ENCODE assay signal across 9 mouse cellular contexts in the genomic region with DNA sequence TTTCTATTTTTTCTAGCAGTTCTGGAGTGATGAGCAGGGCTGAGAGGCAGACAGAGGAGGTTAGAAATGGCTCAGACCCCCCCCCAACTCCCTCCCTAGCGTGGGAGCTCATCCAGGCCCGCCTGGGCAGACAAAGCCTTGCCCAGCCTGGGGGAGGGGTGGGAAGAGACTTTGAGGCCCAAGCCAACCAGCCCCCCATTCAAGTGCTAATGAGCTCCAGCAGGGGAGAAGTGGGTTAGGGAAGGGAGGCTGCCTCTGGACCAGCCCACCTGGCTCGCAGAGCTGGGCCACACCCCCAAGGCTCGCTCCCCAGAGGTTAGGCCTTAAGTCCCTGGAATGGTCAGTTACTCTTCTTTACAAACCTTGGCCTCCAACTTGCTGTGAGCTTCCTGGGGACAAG. TPM values are rescaled to one million over a fixed set of nuclear protein-coding genes. Genes with fewer than 3 reads are reported as not detected.
A peak's percentile ranks its signal among the peaks of the same experiment; 100 is the strongest.
DNase-seq lines count a peak whose midpoint lies in the region; ATAC-seq and TF ChIP-seq lines count a peak whose summit lies in the region.
"Had no signal": no experiment of that assay in that cellular context is flagged by ENCODE, and none has a peak within 500 bp of the region (broad histone marks: within the 10 kb centered on the region; RNA-seq: fewer than 3 reads in every experiment).

No protein-coding gene starts in this region.

- H3K4me1 ChIP-seq in heart, adult 2 months (ENCODE audit: control insufficient read depth, insufficient read depth, low read length): peaks cover 39% of the 10 kb centered on the region
- peaks cover 95% of the 10 kb centered on the region for H3K4me1 ChIP-seq in hindbrain, embryonic 15.5 days (replicated peaks)
- peaks cover 76% of the 10 kb centered on the region for H3K4me1 ChIP-seq in midbrain, embryonic 11.5 days (ENCODE audit: control insufficient read depth, insufficient read depth, low read length)

- H3K36me3 ChIP-seq in heart, adult 2 months (ENCODE audit: control insufficient read depth, insufficient read depth, low read length): peaks cover 6% of the 10 kb centered on the region; the same call in 1 of the 2 replicates
- H3K36me3 ChIP-seq in hindbrain, embryonic 15.5 days: no peaks in the 10 kb centered on the region
- H3K36me3 ChIP-seq in midbrain, embryonic 11.5 days (ENCODE audit: control insufficient read depth, insufficient read depth, low read length): no peaks in the 10 kb centered on the region; the same call in 1 of the 2 replicates

- no peak for TF ChIP-seq CTCF in heart, adult 2 months (IDR thresholded peaks at IDR 0.05)

- 27% methylated on average over 4 of the region's 4 CpGs for WGBS in heart, adult 2 months
- WGBS in hindbrain, embryonic 15.5 days: 2% methylated on average over 4 of the region's 4 CpGs
- 1% methylated on average over 4 of the region's 4 CpGs for WGBS in midbrain, embryonic 11.5 days

- intact Hi-C loops in heart, adult 2 months (cut with DNase I): loop anchor here (5.0 kb wide), 1 partner anchor 63 kb away; the partner anchor contains the start of gene Hyal2

- no peaks in the 10 kb centered on the region for H3K9me3 ChIP-seq in hindbrain, embryonic 15.5 days
- no peaks in the 10 kb centered on the region for H3K9me3 ChIP-seq in midbrain, embryonic 11.5 days (ENCODE audit: control insufficient read depth, low read length)

- TF ChIP-seq POLR2A in heart, adult 2 months (IDR thresholded peaks at IDR 0.05; ENCODE audit: insufficient read depth, low read depth, low read length): no peak

- no peaks in the 10 kb centered on the region for H3K27me3 ChIP-seq in heart, adult 2 months (ENCODE audit: control insufficient read depth, insufficient read depth, low read length)
- no peaks in the 10 kb centered on the region for H3K27me3 ChIP-seq in hindbrain, embryonic 15.5 days
- no peaks in the 10 kb centered on the region for H3K27me3 ChIP-seq in midbrain, embryonic 11.5 days (ENCODE audit: control insufficient read depth, insufficient read depth, low read length)
- H3K27me3 ChIP-seq: Patski had no signal

- no peak overlapping the region; the same call in 1 of the 2 replicates for H3K4me3 ChIP-seq in heart, adult 2 months
- H3K4me3 ChIP-seq in hindbrain, embryonic 15.5 days: peak overlapping the region; percentile 12; the same call in 1 of the 2 replicates
- peak overlapping the region; percentile 28 for H3K4me3 ChIP-seq in midbrain, embryonic 11.5 days (ENCODE audit: low read depth, low read length)

- peak overlapping the region; percentile 70 for H3K4me2 ChIP-seq in hindbrain, embryonic 15.5 days
- peak overlapping the region; percentile 97 for H3K4me2 ChIP-seq in midbrain, embryonic 11.5 days

- peak overlapping the region; percentile 97 for H3K27ac ChIP-seq in heart, adult 2 months
- H3K27ac ChIP-seq in hindbrain, embryonic 15.5 days (replicated peaks): peak overlapping the region; percentile 89
- H3K27ac ChIP-seq in midbrain, embryonic 11.5 days (ENCODE audit: low read depth, low read length): peak overlapping the region; percentile 100

- no peak for TF ChIP-seq EP300 in heart, adult 2 months (IDR thresholded peaks at IDR 0.05; ENCODE audit: insufficient read depth, low read depth, low read length)

- peak; percentile 29 for ATAC-seq in hindbrain, embryonic 15.5 days (ENCODE audit: low FRiP score, low read depth)
- ATAC-seq in midbrain, embryonic 11.5 days (ENCODE audit: low FRiP score): peak; percentile 61
- ATAC-seq: Patski had no signal

- peak in 1 of 2 experiments; percentile 57 for DNase-seq in heart, adult 2 months
- DNase-seq in heart, adult 9 months (ENCODE audit: low spot score in 2 of 2): no peak
- peak; percentile 50 for DNase-seq in 3134 (ENCODE audit: extremely low read depth, insufficient read length, low spot score)
- DNase-seq in embryo, embryonic 10.5 days (ENCODE audit: low spot score): peak; percentile 88
- DNase-seq in midbrain, embryonic 11.5 days (ENCODE audit: low spot score, missing footprints): peak; percentile 98
- no peak for DNase-seq in adrenal gland, adult 18-20 months (ENCODE audit: low spot score in 2 of 2)
- DNase-seq in urinary bladder, adult 2 months (ENCODE audit: low spot score): no peak

- peaks cover 8% of the 10 kb centered on the region for H3K79me2 ChIP-seq in heart, adult 2 months (replicated peaks; ENCODE audit: control insufficient read depth, insufficient read depth, low read length)

- no peak overlapping the region for H3K9ac ChIP-seq in heart, adult 2 months (ENCODE audit: low read depth, low read length)
- peak overlapping the region; percentile 23 for H3K9ac ChIP-seq in hindbrain, embryonic 15.5 days
- peak overlapping the region; percentile 85 for H3K9ac ChIP-seq in midbrain, embryonic 11.5 days (ENCODE audit: low read length)

RNA-seq across cellular contexts. Expression of gene Gnai2, which starts 4.6 kb away (rescaled TPM):
- 100 to 1,000 TPM; 243 to 250 TPM for total RNA-seq in heart, adult 2 months (2021)
- polyA plus RNA-seq in heart, adult 2 months (2012; rRNA removed): 311 and 386 TPM in 2 replicates
- polyA plus RNA-seq in hindbrain, embryonic 15.5 days (2015; fragmentation: Nextera tagmentation; extraction: Ambion mirVana): 332 and 343 TPM in 2 replicates
- 578 and 581 TPM in 2 replicates for polyA plus RNA-seq in midbrain, embryonic 11.5 days (2014; fragmentation: Nextera tagmentation; extraction: Ambion mirVana)
- 100 to 1,000 TPM; 238 to 263 TPM for total RNA-seq in adrenal gland, adult 18-20 months (2021)
- 449 and 465 TPM in 2 replicates for polyA plus RNA-seq in urinary bladder, adult 2 months (2012; rRNA removed)

RNA-seq across cellular contexts. Expression of gene Sema3b, which starts 21.5 kb away (rescaled TPM):
- 10 to 100 TPM; 19.9 to 24.2 TPM for total RNA-seq in heart, adult 2 months (2021)
- polyA plus RNA-seq in heart, adult 2 months (2012; rRNA removed): 33.7 and 39.1 TPM in 2 replicates
- polyA plus RNA-seq in hindbrain, embryonic 15.5 days (2015; fragmentation: Nextera tagmentation; extraction: Ambion mirVana): 4.6 and 5.1 TPM in 2 replicates
- 1.3 and 2.1 TPM in 2 replicates for polyA plus RNA-seq in midbrain, embryonic 11.5 days (2014; fragmentation: Nextera tagmentation; extraction: Ambion mirVana)
- total RNA-seq in adrenal gland, adult 18-20 months (2021): 1 to 10 TPM; 5.1 to 6.3 TPM
- polyA plus RNA-seq in urinary bladder, adult 2 months (2012; rRNA removed): 57.1 and 71.0 TPM in 2 replicates

RNA-seq across cellular contexts. Expression of gene Slc38a3, which starts 38.8 kb away (rescaled TPM):
- 10 to 100 TPM; 71.5 to 88.3 TPM for total RNA-seq in heart, adult 2 months (2021)
- polyA plus RNA-seq in heart, adult 2 months (2012; rRNA removed): 162 and 314 TPM in 2 replicates
- 41.4 and 43.3 TPM in 2 replicates for polyA plus RNA-seq in hindbrain, embryonic 15.5 days (2015; fragmentation: Nextera tagmentation; extraction: Ambion mirVana)
- 11.2 and 11.7 TPM in 2 replicates for polyA plus RNA-seq in midbrain, embryonic 11.5 days (2014; fragmentation: Nextera tagmentation; extraction: Ambion mirVana)
- total RNA-seq in adrenal gland, adult 18-20 months (2021): under 1 TPM; 0.33 to 0.64 TPM
- 0.44 and 0.45 TPM in 2 replicates for polyA plus RNA-seq in urinary bladder, adult 2 months (2012; rRNA removed)

RNA-seq across cellular contexts. Expression of gene Ifrd2, which starts 43.1 kb away (rescaled TPM):
- total RNA-seq in heart, adult 2 months (2021): 10 to 100 TPM; 39.9 to 51.4 TPM
- 43.7 and 54.5 TPM in 2 replicates for polyA plus RNA-seq in heart, adult 2 months (2012; rRNA removed)
- polyA plus RNA-seq in hindbrain, embryonic 15.5 days (2015; fragmentation: Nextera tagmentation; extraction: Ambion mirVana): 16.3 and 17.3 TPM in 2 replicates
- polyA plus RNA-seq in midbrain, embryonic 11.5 days (2014; fragmentation: Nextera tagmentation; extraction: Ambion mirVana): 24.2 and 28.2 TPM in 2 replicates
- total RNA-seq in adrenal gland, adult 18-20 months (2021): 10 to 100 TPM; 38.0 to 41.1 TPM
- polyA plus RNA-seq in urinary bladder, adult 2 months (2012; rRNA removed): 31.3 and 36.0 TPM in 2 replicates

RNA-seq across cellular contexts. Expression of gene Gnat1, which starts 48.9 kb away (rescaled TPM):
- not detected for total RNA-seq in heart, adult 2 months (2021)
- polyA plus RNA-seq in heart, adult 2 months (2012; rRNA removed): not detected in 2 replicates
- 2.0 and 3.6 TPM in 2 replicates for polyA plus RNA-seq in hindbrain, embryonic 15.5 days (2015; fragmentation: Nextera tagmentation; extraction: Ambion mirVana)
- polyA plus RNA-seq in midbrain, embryonic 11.5 days (2014; fragmentation: Nextera tagmentation; extraction: Ambion mirVana): 1.1 and 1.4 TPM in 2 replicates
- under 1 TPM; 0.22 to 0.56 TPM for total RNA-seq in adrenal gland, adult 18-20 months (2021)
- 0.06 TPM in 1 of 2 replicates, not detected in the other for polyA plus RNA-seq in urinary bladder, adult 2 months (2012; rRNA removed)

Comparison
In these comparisons a context has a peak if more than half of its experiments do, and no peak if none do; other contexts are left out.
1. DNase-seq: peak in 3134 (single experiment), embryo, embryonic 10.5 days (single experiment) and midbrain, embryonic 11.5 days (single experiment); none in heart, adult 9 months (0 of 2), adrenal gland, adult 18-20 months (0 of 2) and urinary bladder, adult 2 months (single experiment).
2. Peak in every context shown above with its lines, with median percentiles within 50 percentile points of each other: H3K27ac ChIP-seq.